Mouse (Mus musculus): ENCODE results near the gene Ndufb10. TPM values are rescaled to one million over a fixed set of nuclear protein-coding genes. Genes with fewer than 3 reads are reported as not detected.

Gene Ndufb10
- polyA plus RNA-seq, 1 experiment from 2014 or later, result 376 TPM

GRCm38 (mm10) chr17:24736330-24737051, 12.2 kb upstream of the Ndufb10 start, which contains the start of gene Msrb1:
Gene Msrb1 (plus strand): TSS chr17:24736642.
- no peaks in the 10 kb centered on the region for H3K27me3 ChIP-seq (replicated peaks; ENCODE audit: control insufficient read depth, insufficient read depth, low read length)
- peak within 1 kb of the TSS; percentile 71 for H3K4me3 ChIP-seq (ENCODE audit: low read length)
- no peaks in the 10 kb centered on the region for H3K36me3 ChIP-seq (ENCODE audit: control insufficient read depth, insufficient read depth, low read length)
- under 1% methylated on average over 29 of the region's 29 CpGs for WGBS
- ATAC-seq, result peak; percentile 97
- H3K9ac ChIP-seq (ENCODE audit: low read depth, low read length), result peak within 1 kb of the TSS; percentile 81
- peak within 1 kb of the TSS; percentile 83 for H3K27ac ChIP-seq (ENCODE audit: low read length)
- no peaks in the 10 kb centered on the region for H3K9me3 ChIP-seq (ENCODE audit: control insufficient read depth, low read length)
- H3K4me2 ChIP-seq (ENCODE audit: low read depth, low read length), result peak within 1 kb of the TSS; percentile 91
- H3K4me1 ChIP-seq (ENCODE audit: control insufficient read depth, insufficient read depth, low read length), result peaks cover 18% of the 10 kb centered on the region

DNA sequence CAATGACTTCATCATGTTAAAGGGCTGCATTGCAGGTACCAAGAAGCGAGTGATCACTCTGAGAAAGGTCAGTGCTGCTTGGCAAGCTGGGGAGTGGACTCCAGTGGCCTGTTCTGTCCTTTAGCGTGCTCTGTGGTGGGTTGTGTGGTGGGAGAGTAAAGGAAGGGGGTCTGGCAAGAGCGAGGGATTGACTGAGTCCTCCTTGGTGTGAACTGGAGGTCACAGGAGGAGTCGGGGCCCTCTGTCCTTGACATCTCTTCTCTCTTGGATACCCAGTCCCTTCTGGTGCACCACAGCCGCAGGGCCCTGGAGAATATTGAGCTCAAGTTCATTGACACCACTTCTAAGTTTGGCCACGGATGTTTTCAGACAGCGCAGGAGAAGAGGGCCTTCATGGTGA, 11.2 kb upstream of the Ndufb10 start:
- no peaks in the 10 kb centered on the region for H3K36me3 ChIP-seq (ENCODE audit: control insufficient read depth, insufficient read depth, low read length)
- H3K9me3 ChIP-seq (ENCODE audit: control insufficient read depth, low read length), result no peaks in the 10 kb centered on the region
- H3K4me3 ChIP-seq (ENCODE audit: low read length), result no peak overlapping the region
- no peak overlapping the region; the same call in 1 of the 2 replicates for H3K4me2 ChIP-seq (ENCODE audit: low read depth, low read length)
- WGBS, result 86% methylated on average over 7 of the region's 7 CpGs
- H3K4me1 ChIP-seq (ENCODE audit: control insufficient read depth, insufficient read depth, low read length), result peaks cover 18% of the 10 kb centered on the region
- peak overlapping the region; percentile 83; the same call in 1 of the 2 replicates for H3K27ac ChIP-seq (ENCODE audit: low read length)
- ATAC-seq, result no peak
- no peaks in the 10 kb centered on the region for H3K27me3 ChIP-seq (replicated peaks; ENCODE audit: control insufficient read depth, insufficient read depth, low read length)
- H3K9ac ChIP-seq (ENCODE audit: low read depth, low read length), result no peak overlapping the region; the same call in 1 of the 2 replicates

GRCm38 (mm10) chr17:24734513-24734912, 10.2 kb upstream of the Ndufb10 start:
- Histone ChIP-seq H3K27me3 (replicated peaks; ENCODE audit: control insufficient read depth, insufficient read depth, low read length) (no peaks in the 10 kb centered on the region), H3K27ac (ENCODE audit: low read length) (no peak overlapping the region), H3K4me1 (ENCODE audit: control insufficient read depth, insufficient read depth, low read length) (peaks cover 18% of the 10 kb centered on the region), H3K4me2 (ENCODE audit: low read depth, low read length) (no peak overlapping the region), H3K36me3 (ENCODE audit: control insufficient read depth, insufficient read depth, low read length) (no peaks in the 10 kb centered on the region), H3K9me3 (ENCODE audit: control insufficient read depth, low read length) (no peaks in the 10 kb centered on the region), H3K4me3 (ENCODE audit: low read length) (no peak overlapping the region), H3K9ac (ENCODE audit: low read depth, low read length) (no peak overlapping the region)
- ATAC-seq, result no peak
- 83% methylated on average over 1 of the region's 1 CpGs for WGBS

DNA sequence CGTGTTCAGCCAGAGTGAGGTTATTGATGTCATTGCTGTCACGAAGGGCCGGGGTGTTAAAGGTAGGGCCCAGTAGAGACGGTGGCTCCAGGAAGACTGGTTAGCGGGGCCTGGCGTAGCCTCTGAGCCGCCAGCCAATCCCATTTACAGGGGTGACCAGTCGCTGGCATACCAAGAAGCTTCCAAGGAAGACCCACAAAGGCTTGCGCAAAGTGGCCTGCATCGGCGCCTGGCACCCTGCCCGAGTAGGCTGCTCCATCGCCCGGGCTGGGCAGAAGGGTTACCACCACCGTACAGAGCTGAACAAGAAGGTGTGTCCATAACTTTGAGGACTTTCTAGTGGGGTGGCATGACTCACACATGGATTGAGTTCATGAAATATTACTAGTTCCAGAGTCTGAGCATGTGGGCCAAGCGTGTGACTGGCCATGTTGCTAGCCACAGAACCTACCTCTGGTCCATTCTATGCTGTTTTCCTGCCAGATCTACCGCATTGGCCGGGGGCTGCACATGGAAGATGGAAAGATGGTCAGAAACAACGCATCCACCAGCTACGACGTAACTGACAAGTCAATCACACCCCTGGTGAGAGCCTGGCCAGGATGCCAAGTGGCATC, 9.3 kb upstream of the Ndufb10 start:
- no peak overlapping the region for H3K9ac ChIP-seq (ENCODE audit: low read depth, low read length)
- ATAC-seq, result no peak
- no peak overlapping the region for H3K4me3 ChIP-seq (ENCODE audit: low read length)
- 90% methylated on average over 21 of the region's 21 CpGs for WGBS
- no peaks in the 10 kb centered on the region for H3K9me3 ChIP-seq (ENCODE audit: control insufficient read depth, low read length)
- no peak overlapping the region for H3K27ac ChIP-seq (ENCODE audit: low read length)
- no peak overlapping the region for H3K4me2 ChIP-seq (ENCODE audit: low read depth, low read length)
- no peaks in the 10 kb centered on the region for H3K36me3 ChIP-seq (ENCODE audit: control insufficient read depth, insufficient read depth, low read length)
- no peaks in the 10 kb centered on the region for H3K27me3 ChIP-seq (replicated peaks; ENCODE audit: control insufficient read depth, insufficient read depth, low read length)
- H3K4me1 ChIP-seq (ENCODE audit: control insufficient read depth, insufficient read depth, low read length), result peaks cover 18% of the 10 kb centered on the region

- Histone ChIP-seq H3K4me1 (ENCODE audit: control insufficient read depth, insufficient read depth, low read length) (peaks cover 9% of the 10 kb centered on the region), H3K36me3 (ENCODE audit: control insufficient read depth, insufficient read depth, low read length) (no peaks in the 10 kb centered on the region), H3K27ac (ENCODE audit: low read length) (no peak overlapping the region), H3K27me3 (replicated peaks; ENCODE audit: control insufficient read depth, insufficient read depth, low read length) (no peaks in the 10 kb centered on the region), H3K9me3 (ENCODE audit: control insufficient read depth, low read length) (no peaks in the 10 kb centered on the region), H3K4me3 (ENCODE audit: low read length) (no peak overlapping the region), H3K9ac (ENCODE audit: low read depth, low read length) (0 out of 2 replicates have a peak overlapping the region, but pooled peaks have one; percentile 44), H3K4me2 (ENCODE audit: low read depth, low read length) (no peak overlapping the region)
- ATAC-seq, result no peak
- 81% methylated on average over 12 of the region's 12 CpGs for WGBS
These were observed 8.1 kb upstream of the Ndufb10 start for GRCm38 (mm10) chr17:24732233-24732935.

DNA sequence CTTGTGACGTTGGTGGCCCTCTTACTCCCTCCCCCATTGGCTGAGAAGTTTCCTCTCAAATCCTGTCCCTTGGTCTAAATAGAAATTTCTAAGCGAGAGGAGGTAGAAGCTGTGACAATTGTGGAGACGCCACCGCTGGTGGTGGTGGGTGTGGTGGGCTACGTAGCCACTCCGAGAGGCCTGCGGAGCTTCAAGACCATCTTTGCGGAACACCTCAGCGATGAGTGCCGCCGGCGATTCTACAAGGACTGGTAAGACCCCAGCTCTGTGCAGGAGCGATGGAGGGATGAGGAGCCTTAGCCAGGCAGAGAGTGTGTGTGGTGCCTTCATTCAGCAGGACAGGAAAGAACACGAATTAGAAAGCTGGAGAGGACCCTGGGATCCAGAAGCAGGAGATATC, 6.5 kb upstream of the Ndufb10 start:
- Histone ChIP-seq H3K4me3 (ENCODE audit: low read length) (no peak overlapping the region), H3K36me3 (ENCODE audit: control insufficient read depth, insufficient read depth, low read length) (no peaks in the 10 kb centered on the region), H3K27ac (ENCODE audit: low read length) (no peak overlapping the region), H3K9ac (ENCODE audit: low read depth, low read length) (no peak overlapping the region), H3K4me1 (ENCODE audit: control insufficient read depth, insufficient read depth, low read length) (peaks cover 1% of the 10 kb centered on the region; the same call in 1 of the 2 replicates), H3K4me2 (ENCODE audit: low read depth, low read length) (no peak overlapping the region), H3K9me3 (ENCODE audit: control insufficient read depth, low read length) (no peaks in the 10 kb centered on the region), H3K27me3 (replicated peaks; ENCODE audit: control insufficient read depth, insufficient read depth, low read length) (no peaks in the 10 kb centered on the region)
- 82% methylated on average over 14 of the region's 14 CpGs for WGBS
- ATAC-seq, result no peak

GRCm38 (mm10) chr17:24729067-24729466, 4.8 kb upstream of the Ndufb10 start:
- Histone ChIP-seq H3K9me3 (ENCODE audit: control insufficient read depth, low read length) (no peaks in the 10 kb centered on the region), H3K36me3 (ENCODE audit: control insufficient read depth, insufficient read depth, low read length) (no peaks in the 10 kb centered on the region), H3K27me3 (replicated peaks; ENCODE audit: control insufficient read depth, insufficient read depth, low read length) (no peaks in the 10 kb centered on the region), H3K9ac (ENCODE audit: low read depth, low read length) (no peak overlapping the region), H3K4me2 (ENCODE audit: low read depth, low read length) (no peak overlapping the region), H3K4me1 (ENCODE audit: control insufficient read depth, insufficient read depth, low read length) (no peaks in the 10 kb centered on the region), H3K4me3 (ENCODE audit: low read length) (no peak overlapping the region), H3K27ac (ENCODE audit: low read length) (no peak overlapping the region)
- no peak for ATAC-seq
- 58% methylated on average over 6 of the region's 6 CpGs for WGBS

DNA sequence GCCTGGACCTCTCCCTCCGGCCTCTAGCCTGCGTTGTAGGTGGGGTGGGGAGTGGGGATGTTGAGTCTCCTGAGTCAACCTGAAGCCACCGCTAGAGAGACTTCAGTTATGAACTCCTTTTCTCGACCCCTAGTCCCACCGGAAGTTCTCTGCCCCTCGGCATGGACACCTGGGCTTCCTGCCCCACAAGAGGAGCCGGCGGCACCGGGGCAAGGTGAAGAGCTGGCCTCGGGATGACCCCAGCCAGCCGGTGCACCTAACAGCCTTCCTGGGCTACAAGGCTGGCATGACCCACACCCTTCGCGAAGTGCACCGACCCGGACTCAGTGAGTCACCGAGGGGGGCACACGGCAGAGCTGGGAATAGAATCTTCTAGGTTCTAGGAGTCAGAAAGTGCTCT, 3.9 kb upstream of the Ndufb10 start:
- H3K9me3 ChIP-seq (ENCODE audit: control insufficient read depth, low read length), result no peaks in the 10 kb centered on the region
- H3K9ac ChIP-seq (ENCODE audit: low read depth, low read length), result no peak overlapping the region
- no peak overlapping the region for H3K4me2 ChIP-seq (ENCODE audit: low read depth, low read length)
- no peak overlapping the region for H3K4me3 ChIP-seq (ENCODE audit: low read length)
- H3K36me3 ChIP-seq (ENCODE audit: control insufficient read depth, insufficient read depth, low read length), result no peaks in the 10 kb centered on the region
- H3K27ac ChIP-seq (ENCODE audit: low read length), result no peak overlapping the region
- 68% methylated on average over 17 of the region's 17 CpGs for WGBS
- no peaks in the 10 kb centered on the region for H3K27me3 ChIP-seq (replicated peaks; ENCODE audit: control insufficient read depth, insufficient read depth, low read length)
- no peak for ATAC-seq
- H3K4me1 ChIP-seq (ENCODE audit: control insufficient read depth, insufficient read depth, low read length), result peaks cover 1% of the 10 kb centered on the region; the same call in 1 of the 2 replicates

DNA sequence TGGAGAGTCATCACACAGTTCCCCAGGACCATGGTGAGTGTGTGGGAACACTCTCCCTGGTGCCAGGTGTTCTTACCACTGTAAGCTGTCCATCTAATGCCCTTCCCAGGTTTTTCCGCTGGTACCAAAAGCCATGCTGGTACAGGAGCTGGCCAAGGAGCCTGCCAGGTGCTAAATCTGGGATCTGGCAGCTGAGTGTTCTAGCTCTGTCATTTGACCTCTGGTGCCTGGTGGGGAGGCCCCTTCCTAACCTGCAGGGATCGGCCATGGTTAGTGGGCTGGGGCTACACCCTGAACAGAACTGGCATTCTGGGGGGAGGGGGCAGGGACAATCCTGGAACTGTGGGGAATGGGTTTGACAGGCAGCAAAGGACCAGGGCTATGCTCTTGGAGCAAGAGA, 3.3 kb upstream of the Ndufb10 start, which contains the start of gene Rpl3l:
Rpl3l (plus strand) TSS at position 203 of the 400 bp plus-strand sequence.
- Histone ChIP-seq H3K27me3 (replicated peaks; ENCODE audit: control insufficient read depth, insufficient read depth, low read length) (no peaks in the 10 kb centered on the region), H3K9ac (ENCODE audit: low read depth, low read length) (no peak within 1 kb of the TSS), H3K4me1 (ENCODE audit: control insufficient read depth, insufficient read depth, low read length) (peaks cover 6% of the 10 kb centered on the region), H3K4me2 (ENCODE audit: low read depth, low read length) (no peak within 1 kb of the TSS), H3K27ac (ENCODE audit: low read length) (no peak within 1 kb of the TSS), H3K36me3 (ENCODE audit: control insufficient read depth, insufficient read depth, low read length) (no peaks in the 10 kb centered on the region), H3K9me3 (ENCODE audit: control insufficient read depth, low read length) (no peaks in the 10 kb centered on the region), H3K4me3 (ENCODE audit: low read length) (no peak within 1 kb of the TSS)
- 70% methylated on average over 2 of the region's 2 CpGs for WGBS
- ATAC-seq, result no peak
